Mouse (Mus musculus): ENCODE data around the gene Gm45785. TPM values are rescaled to one million over a fixed set of nuclear protein-coding genes. Genes with fewer than 3 reads are reported as not detected.

The Gm45785 gene
- total and polyA plus RNA-seq, 3 experiments, result not detected

DNA sequence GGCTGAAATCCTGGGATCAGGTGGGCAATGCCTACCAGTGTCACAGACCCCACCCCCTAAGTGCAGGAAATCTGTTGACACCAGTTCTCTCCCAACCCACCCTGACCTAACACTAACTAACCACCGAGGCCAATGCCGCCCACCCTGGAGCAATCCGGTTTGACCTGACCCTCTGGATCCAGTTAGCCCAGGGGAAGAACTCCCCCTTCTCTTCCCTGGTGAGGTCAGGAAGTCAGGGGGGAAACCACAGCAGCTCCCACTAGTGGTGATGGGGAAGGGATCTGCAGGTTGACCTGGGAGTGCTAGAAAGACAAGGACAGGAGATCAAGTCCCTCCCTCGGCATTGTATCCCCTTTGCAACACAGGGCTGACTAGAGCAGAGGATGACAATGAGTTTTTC is 10.4 kb downstream of the Gm45785 start:
- Histone ChIP-seq H3K27ac (ENCODE audit: control insufficient read depth, low read depth, low read length) (no peak overlapping the region), H3K79me2 (ENCODE audit: control insufficient read depth, insufficient read depth, low read length, poor library complexity) (no peaks in the 10 kb centered on the region), H3K9me3 (replicated peaks; ENCODE audit: insufficient read depth, low read length) (no peaks in the 10 kb centered on the region), H3K4me3 (ENCODE audit: control insufficient read depth in 1 of 2, insufficient read depth in 1 of 2, low read depth in 2 of 2, low read length in 2 of 2) (no peak overlapping the region), H3K36me3 (ENCODE audit: control insufficient read depth in 1 of 2, insufficient read depth in 2 of 2, low read length in 2 of 2) (no peaks in the 10 kb centered on the region), H3K27me3 (ENCODE audit: control insufficient read depth in 1 of 2, insufficient read depth in 2 of 2, low read length in 2 of 2) (no peaks in the 10 kb centered on the region; a peak in 1 of 4 replicates), H3K9ac (ENCODE audit: control insufficient read depth, low read depth, low read length, poor library complexity, severe bottlenecking) (no peak overlapping the region), H3K4me1 (ENCODE audit: control insufficient read depth in 1 of 2, insufficient read depth in 2 of 2, low read length in 2 of 2) (no peaks in the 10 kb centered on the region)
- DNase-seq (ENCODE audit: low read depth, low spot score), result no peak
- TF ChIP-seq SIN3A (IDR thresholded peaks at IDR 0.05; ENCODE audit: low read length) (no peak), HCFC1 (IDR thresholded peaks at IDR 0.05; ENCODE audit: low read depth, low read length) (no peak), USF1 (IDR thresholded peaks at IDR 0.05; ENCODE audit: low read depth, low read length) (no peak), ZMIZ1 (IDR thresholded peaks at IDR 0.05; ENCODE audit: low read depth, low read length) (no peak), MEF2A (IDR thresholded peaks at IDR 0.05; ENCODE audit: extremely low read depth, insufficient replicate concordance, low read depth, low read length, poor library complexity, severe bottlenecking) (no peak), CTCF (IDR thresholded peaks at IDR 0.05 in 2 of 3, conservative IDR thresholded peaks at IDR 0.05 in 1 of 3; ENCODE audit: control insufficient read depth in 1 of 3, insufficient read depth in 1 of 3, low read depth in 2 of 3, low read length in 3 of 3, poor library complexity in 1 of 3, severe bottlenecking in 1 of 3) (peak; percentile 8 to 29 (median 29); a peak in 3 of 6 replicates)

GRCm38 (mm10) chr7:140844905-140845665 is 11.0 kb downstream of the Gm45785 start, which contains the start of gene Scgb1c1:
TSS of gene Scgb1c1 (plus strand) at chr7:140845547.
- Histone ChIP-seq H3K4me1 (ENCODE audit: control insufficient read depth in 1 of 2, insufficient read depth in 2 of 2, low read length in 2 of 2) (no peaks in the 10 kb centered on the region), H3K9me3 (replicated peaks; ENCODE audit: insufficient read depth, low read length) (no peaks in the 10 kb centered on the region), H3K9ac (ENCODE audit: control insufficient read depth, low read depth, low read length, poor library complexity, severe bottlenecking) (no peak within 1 kb of the TSS), H3K4me3 (ENCODE audit: control insufficient read depth in 1 of 2, insufficient read depth in 1 of 2, low read depth in 2 of 2, low read length in 2 of 2) (no peak within 1 kb of the TSS), H3K27me3 (ENCODE audit: control insufficient read depth in 1 of 2, insufficient read depth in 2 of 2, low read length in 2 of 2) (no peaks in the 10 kb centered on the region; a peak in 1 of 4 replicates), H3K79me2 (ENCODE audit: control insufficient read depth, insufficient read depth, low read length, poor library complexity) (no peaks in the 10 kb centered on the region), H3K27ac (ENCODE audit: control insufficient read depth, low read depth, low read length) (no peak within 1 kb of the TSS), H3K36me3 (ENCODE audit: control insufficient read depth in 1 of 2, insufficient read depth in 2 of 2, low read length in 2 of 2) (no peaks in the 10 kb centered on the region)
- DNase-seq (ENCODE audit: low read depth, low spot score), result peak; percentile 86
- TF ChIP-seq USF1 (IDR thresholded peaks at IDR 0.05; ENCODE audit: low read depth, low read length) (no peak), HCFC1 (IDR thresholded peaks at IDR 0.05; ENCODE audit: low read depth, low read length) (no peak), SIN3A (IDR thresholded peaks at IDR 0.05; ENCODE audit: low read length) (peak; percentile 35; the same call in 1 of the 2 replicates), CHD1 (IDR thresholded peaks at IDR 0.05; ENCODE audit: low read depth, low read length) (no peak), SMC3 (IDR thresholded peaks at IDR 0.05; ENCODE audit: low read depth, low read length) (peak; percentile 98), MEF2A (IDR thresholded peaks at IDR 0.05; ENCODE audit: extremely low read depth, insufficient replicate concordance, low read depth, low read length, poor library complexity, severe bottlenecking) (no peak), MYC (IDR thresholded peaks at IDR 0.05; ENCODE audit: low read depth, low read length) (no peak), MAZ (IDR thresholded peaks at IDR 0.05; ENCODE audit: low read depth, low read length) (no peak), POLR2A (IDR thresholded peaks at IDR 0.05; ENCODE audit: control insufficient read depth in 1 of 2, insufficient read depth in 1 of 2, low read depth in 1 of 2, low read length in 2 of 2, poor library complexity in 1 of 2) (no peak), POLR2AphosphoS5 (IDR thresholded peaks at IDR 0.05; ENCODE audit: borderline replicate concordance, low read depth, low read length) (no peak), ZMIZ1 (IDR thresholded peaks at IDR 0.05; ENCODE audit: low read depth, low read length) (no peak), ZC3H11A (IDR thresholded peaks at IDR 0.05; ENCODE audit: low read depth, low read length) (peak; percentile 97), CTCF (IDR thresholded peaks at IDR 0.05 in 2 of 3, conservative IDR thresholded peaks at IDR 0.05 in 1 of 3; ENCODE audit: control insufficient read depth in 1 of 3, insufficient read depth in 1 of 3, low read depth in 2 of 3, low read length in 3 of 3, poor library complexity in 1 of 3, severe bottlenecking in 1 of 3) (peak; percentile 67 to 97 (median 94)), NRF1 (IDR thresholded peaks at IDR 0.05; ENCODE audit: insufficient read depth, low read depth, low read length, poor library complexity, severe bottlenecking) (no peak), ZNF384 (IDR thresholded peaks at IDR 0.05; ENCODE audit: low read depth, low read length) (no peak), MXI1 (IDR thresholded peaks at IDR 0.05; ENCODE audit: low read depth, low read length) (no peak), MAX (IDR thresholded peaks at IDR 0.05; ENCODE audit: low read length) (no peak), TBP (IDR thresholded peaks at IDR 0.05; ENCODE audit: low read depth, low read length) (no peak), ELF1 (IDR thresholded peaks at IDR 0.05; ENCODE audit: low read depth, low read length) (no peak), JUND (IDR thresholded peaks at IDR 0.05; ENCODE audit: low read depth, low read length) (no peak), TAL1 (IDR thresholded peaks at IDR 0.05; ENCODE audit: low read length) (no peak), E2F4 (IDR thresholded peaks at IDR 0.05; ENCODE audit: borderline replicate concordance, low read depth, low read length) (no peak), BHLHE40 (IDR thresholded peaks at IDR 0.05; ENCODE audit: borderline replicate concordance, low read depth, low read length) (0 out of 2 replicates have a peak, but pooled peaks have one; percentile 13), RCOR1 (IDR thresholded peaks at IDR 0.05; ENCODE audit: low read depth, low read length) (no peak), UBTF (IDR thresholded peaks at IDR 0.05; ENCODE audit: borderline replicate concordance, insufficient read depth, low read depth, low read length) (no peak), POLR2AphosphoS2 (IDR thresholded peaks at IDR 0.05; ENCODE audit: low read length) (no peak), GATA1 (IDR thresholded peaks at IDR 0.05; ENCODE audit: low read depth, low read length) (no peak), MYB (IDR thresholded peaks at IDR 0.05; ENCODE audit: low read depth, low read length) (no peak)

Data from MEL (cell line).